Mouse (Mus musculus) heart, postnatal 10 days (tissue): ENCODE measurements around the gene Slc6a17. TPM values are rescaled to one million over a fixed set of nuclear protein-coding genes. Genes with fewer than 3 reads are reported as not detected.

ENCODE experiments used
- DNase-seq, 2 experiments: peaks; one replicate each; pipeline ENCODE4 v3.0.0; 2021
- intact Hi-C: fragments of 180-260 bp; cut with DNase I; formaldehyde crosslinking; loops from one replicate; pipeline ENCODE4 v1.15.1; 2025
- total RNA-seq, 2 experiments: library from RNA; stranded (reverse); gene quantifications; 2 replicates each; pipeline ENCODE4 v1.2.3; 2021

Gene Slc6a17
- total RNA-seq, 2 experiments from 2014 or later, result 1.3 to 1.4 TPM

- DNase-seq, result no peak
- intact Hi-C loops, result loop anchor here (5.0 kb wide), 1 partner anchor 112 kb away; no protein-coding TSS in a partner anchor
Observed at GRCm38 (mm10) chr3:107480660-107481059, 37.2 kb downstream of the Slc6a17 start.

GRCm38 (mm10) chr3:107472198-107472597 is 45.6 kb downstream of the Slc6a17 start:
- intact Hi-C loops, result no loop called here
- DNase-seq, result peak; percentile 37 to 64

GRCm38 (mm10) chr3:107469059-107469458 is 48.8 kb downstream of the Slc6a17 start:
- DNase-seq, result no peak
- intact Hi-C loops, result no loop called here

GRCm38 (mm10) chr3:107468106-107468505 is 49.7 kb downstream of the Slc6a17 start:
- no peak for DNase-seq
- intact Hi-C loops, result no loop called here

- DNase-seq, result peak; percentile 80 to 88
- intact Hi-C loops, result loop anchor here (1.0 to 2.0 kb wide), 4 partner anchors 109 to 372 kb away; no protein-coding TSS in a partner anchor
Observed at GRCm38 (mm10) chr3:107466577-107466976, 51.2 kb downstream of the Slc6a17 start.

GRCm38 (mm10) chr3:107462160-107462559 is 55.7 kb downstream of the Slc6a17 start:
- peak; percentile 67 to 86 for DNase-seq
- intact Hi-C loops, result loop anchor here (1.0 to 2.0 kb wide), 2 partner anchors 105 to 255 kb away; no protein-coding TSS in a partner anchor

- intact Hi-C loops, result no loop called here
- peak in 1 of 2 experiments; percentile 15 for DNase-seq
Observed at GRCm38 (mm10) chr3:107459773-107460431, 57.9 kb downstream of the Slc6a17 start.

GRCm38 (mm10) chr3:107459196-107459772 is 58.5 kb downstream of the Slc6a17 start, which contains the start of gene Kcnc4:
Kcnc4 (minus strand) TSS chr3:107459552.
- intact Hi-C loops, result no loop called here

GRCm38 (mm10) chr3:107458528-107459195 is 59.2 kb downstream of the Slc6a17 start:
- intact Hi-C loops, result no loop called here
- peak; percentile 8 to 30 for DNase-seq

More at GRCm38 (mm10) chr3:107459196-107459772, 58.5 kb downstream of the Slc6a17 start, which contains the start of gene Kcnc4:
- peak; percentile 19 to 33 for DNase-seq

- DNase-seq, result no peak
- intact Hi-C loops, result no loop called here
Observed at GRCm38 (mm10) chr3:107458104-107458503, 59.7 kb downstream of the Slc6a17 start.

- intact Hi-C loops, result no loop called here
- no peak for DNase-seq
Observed at GRCm38 (mm10) chr3:107454280-107454679, 63.5 kb downstream of the Slc6a17 start.

- DNase-seq, result no peak
- intact Hi-C loops, result no loop called here
Observed at GRCm38 (mm10) chr3:107446822-107447221, 71.0 kb downstream of the Slc6a17 start.

- intact Hi-C loops, result no loop called here
- no peak for DNase-seq
Observed at GRCm38 (mm10) chr3:107443866-107444265, 74.0 kb downstream of the Slc6a17 start.

GRCm38 (mm10) chr3:107442191-107442590 is 75.6 kb downstream of the Slc6a17 start:
- intact Hi-C loops, result no loop called here
- DNase-seq, result no peak

GRCm38 (mm10) chr3:107441306-107441705 is 76.5 kb downstream of the Slc6a17 start:
- DNase-seq, result no peak
- intact Hi-C loops, result no loop called here

GRCm38 (mm10) chr3:107439280-107439679 is 78.5 kb downstream of the Slc6a17 start:
- intact Hi-C loops, result no loop called here

GRCm38 (mm10) chr3:107437666-107438065 is 80.2 kb downstream of the Slc6a17 start:
- intact Hi-C loops, result no loop called here
- no peak for DNase-seq

More at GRCm38 (mm10) chr3:107439280-107439679, 78.5 kb downstream of the Slc6a17 start:
- no peak for DNase-seq

- no peak for DNase-seq
- intact Hi-C loops, result no loop called here
Observed at GRCm38 (mm10) chr3:107436434-107436833, 81.4 kb downstream of the Slc6a17 start.

GRCm38 (mm10) chr3:107433614-107434013 is 84.2 kb downstream of the Slc6a17 start:
- DNase-seq, result peak; percentile 58 to 60
- intact Hi-C loops, result no loop called here

GRCm38 (mm10) chr3:107431268-107431667 is 86.5 kb downstream of the Slc6a17 start:
- DNase-seq, result peak; percentile 18 to 21
- intact Hi-C loops, result no loop called here
